Comparison of ENCODE assay signal across 16 mouse cellular contexts in the genomic region with DNA sequence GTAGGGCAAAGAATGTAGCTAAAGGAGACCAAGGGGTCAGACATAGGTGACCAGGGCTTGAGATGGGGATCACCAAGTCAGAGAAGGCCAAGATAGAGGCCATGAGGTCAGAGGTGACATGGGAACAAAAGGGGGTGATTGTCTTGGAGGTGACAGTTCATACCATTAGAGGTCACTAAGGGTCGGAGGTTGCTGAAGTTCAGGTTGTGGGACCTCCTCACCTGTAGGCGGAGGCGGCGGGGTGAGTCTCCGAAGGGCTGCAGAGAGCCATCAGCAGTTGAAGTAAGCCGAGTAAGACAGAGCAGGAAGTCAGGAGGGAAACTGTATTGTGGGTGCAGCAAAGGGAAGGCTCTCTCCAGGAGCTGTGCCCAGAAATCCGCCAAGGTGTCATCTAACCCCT. TPM values are rescaled to one million over a fixed set of nuclear protein-coding genes. Genes with fewer than 3 reads are reported as not detected.
DNase-seq lines count a peak whose midpoint lies in the region; ATAC-seq lines count a peak whose summit lies in the region.
"Had no signal": no experiment of that assay in that cellular context is flagged by ENCODE, and none has a peak within 500 bp of the region (broad histone marks: within the 10 kb centered on the region; RNA-seq: fewer than 3 reads in every experiment).

No protein-coding gene starts in this region.

- peaks cover 44% of the 10 kb centered on the region for H3K4me1 ChIP-seq in kidney, embryonic 15.5 days
- peaks cover 63% of the 10 kb centered on the region for H3K4me1 ChIP-seq in hindbrain, embryonic 10.5 days (replicated peaks)
- H3K4me1 ChIP-seq in limb, embryonic 15.5 days, result peaks cover 43% of the 10 kb centered on the region
- peaks cover 56% of the 10 kb centered on the region for H3K4me1 ChIP-seq in neural tube, embryonic 15.5 days
- H3K4me1 ChIP-seq in heart, embryonic 11.5 days (ENCODE audit: control insufficient read depth, insufficient read depth, low read length), result peaks cover 6% of the 10 kb centered on the region; the same call in 1 of the 2 replicates

- H3K27me3 ChIP-seq in kidney, embryonic 15.5 days, result peaks cover 7% of the 10 kb centered on the region; the same call in 1 of the 2 replicates
- H3K27me3 ChIP-seq in hindbrain, embryonic 10.5 days (ENCODE audit: insufficient read depth, poor library complexity, severe bottlenecking), result peaks cover 14% of the 10 kb centered on the region
- H3K27me3 ChIP-seq in limb, embryonic 15.5 days, result no peaks in the 10 kb centered on the region
- no peaks in the 10 kb centered on the region for H3K27me3 ChIP-seq in neural tube, embryonic 15.5 days (replicated peaks)
- peaks cover 3% of the 10 kb centered on the region; the same call in 1 of the 2 replicates for H3K27me3 ChIP-seq in heart, embryonic 11.5 days (ENCODE audit: control insufficient read depth, insufficient read depth, low read length)

- H3K27ac ChIP-seq in kidney, embryonic 15.5 days, result no peak overlapping the region
- no peak overlapping the region for H3K27ac ChIP-seq in hindbrain, embryonic 10.5 days
- no peak overlapping the region for H3K27ac ChIP-seq in limb, embryonic 15.5 days
- H3K27ac ChIP-seq in neural tube, embryonic 15.5 days (replicated peaks), result no peak overlapping the region
- no peak overlapping the region for H3K27ac ChIP-seq in heart, embryonic 11.5 days (ENCODE audit: low read depth, low read length)

- peak overlapping the region; percentile 84 for H3K4me2 ChIP-seq in kidney, embryonic 15.5 days
- H3K4me2 ChIP-seq in limb, embryonic 15.5 days, result 0 out of 2 replicates have a peak overlapping the region, but pooled peaks have one; percentile 82
- H3K4me2 ChIP-seq in neural tube, embryonic 15.5 days, result peak overlapping the region; percentile 78
- no peak overlapping the region for H3K4me2 ChIP-seq in heart, embryonic 11.5 days

- H3K9me3 ChIP-seq in kidney, embryonic 15.5 days (replicated peaks), result peaks cover 7% of the 10 kb centered on the region; the same call in 1 of the 2 replicates
- peaks cover 5% of the 10 kb centered on the region for H3K9me3 ChIP-seq in hindbrain, embryonic 10.5 days
- no peaks in the 10 kb centered on the region for H3K9me3 ChIP-seq in limb, embryonic 15.5 days
- no peaks in the 10 kb centered on the region for H3K9me3 ChIP-seq in neural tube, embryonic 15.5 days (replicated peaks)
- no peaks in the 10 kb centered on the region; the same call in 1 of the 2 replicates for H3K9me3 ChIP-seq in heart, embryonic 11.5 days (replicated peaks; ENCODE audit: control insufficient read depth, low read length)

- ATAC-seq in kidney, embryonic 15.5 days (replicated peaks; ENCODE audit: low FRiP score), result no peak
- ATAC-seq in limb, embryonic 15.5 days (ENCODE audit: insufficient number of reproducible peaks, low FRiP score, low TSS enrichment, low read depth), result no peak
- no peak for ATAC-seq in neural tube, embryonic 15.5 days (ENCODE audit: low FRiP score)
- no peak for ATAC-seq in heart, embryonic 11.5 days (replicated peaks; ENCODE audit: insufficient number of reproducible peaks, low FRiP score, low TSS enrichment)

- peak overlapping the region; percentile 80; the same call in 1 of the 2 replicates for H3K4me3 ChIP-seq in kidney, embryonic 15.5 days (replicated peaks)
- H3K4me3 ChIP-seq in hindbrain, embryonic 10.5 days, result peak overlapping the region; percentile 84
- no peak overlapping the region for H3K4me3 ChIP-seq in limb, embryonic 15.5 days
- H3K4me3 ChIP-seq in neural tube, embryonic 15.5 days (replicated peaks), result peak overlapping the region; percentile 61
- no peak overlapping the region for H3K4me3 ChIP-seq in heart, embryonic 11.5 days (ENCODE audit: low read depth, low read length)

- 87% methylated on average over 7 of the region's 7 CpGs for WGBS in kidney, embryonic 15.5 days
- 83% methylated on average over 7 of the region's 7 CpGs for WGBS in hindbrain, embryonic 10.5 days
- WGBS in limb, embryonic 15.5 days, result 85% methylated on average over 7 of the region's 7 CpGs
- WGBS in neural tube, embryonic 15.5 days, result 90% methylated on average over 7 of the region's 7 CpGs
- 83% methylated on average over 7 of the region's 7 CpGs for WGBS in heart, embryonic 11.5 days (ENCODE audit: insufficient replicate concordance)

- peaks cover 17% of the 10 kb centered on the region for H3K36me3 ChIP-seq in kidney, embryonic 15.5 days
- peaks cover 50% of the 10 kb centered on the region for H3K36me3 ChIP-seq in hindbrain, embryonic 10.5 days
- H3K36me3 ChIP-seq in limb, embryonic 15.5 days, result peaks cover 18% of the 10 kb centered on the region; the same call in 1 of the 2 replicates
- H3K36me3 ChIP-seq in neural tube, embryonic 15.5 days, result peaks cover 12% of the 10 kb centered on the region
- H3K36me3 ChIP-seq in heart, embryonic 11.5 days (ENCODE audit: control insufficient read depth, insufficient read depth, low read length), result peaks cover 3% of the 10 kb centered on the region; the same call in 1 of the 2 replicates

- H3K9ac ChIP-seq in kidney, embryonic 15.5 days, result no peak overlapping the region
- H3K9ac ChIP-seq in limb, embryonic 15.5 days, result no peak overlapping the region
- H3K9ac ChIP-seq in neural tube, embryonic 15.5 days (replicated peaks), result no peak overlapping the region
- no peak overlapping the region for H3K9ac ChIP-seq in heart, embryonic 11.5 days (ENCODE audit: low read depth, low read length)

- DNase-seq in kidney, postnatal 10 days, result no peak
- no peak for DNase-seq in hindbrain, embryonic 10.5 days (ENCODE audit: low spot score)
- no peak for DNase-seq in cerebellum, adult 11-12 months
- no peak for DNase-seq in T-cell, adult 2 months (ENCODE audit: low spot score)
- DNase-seq: cerebellum, postnatal 25 days; gastrocnemius, postnatal 10 days; heart, postnatal 14 days; liver; lung, postnatal 14 days; right cerebral cortex, adult 18-20 months had no signal

RNA-seq across cellular contexts. Expression of gene Gm43720, which starts 1.8 kb away (rescaled TPM):
- 0.08 and 0.22 TPM in 2 replicates for polyA plus RNA-seq in kidney, embryonic 15.5 days (2015; fragmentation: Nextera tagmentation; extraction: Ambion mirVana)
- 0.13 and 0.26 TPM in 2 replicates for polyA plus RNA-seq in hindbrain, embryonic 10.5 days (2016; fragmentation: Nextera tagmentation; extraction: Ambion mirVana)
- polyA plus RNA-seq in limb, embryonic 15.5 days (2015; fragmentation: Nextera tagmentation; extraction: Ambion mirVana), result 0.17 and 0.30 TPM in 2 replicates
- 0.04 and 0.27 TPM in 2 replicates for polyA plus RNA-seq in neural tube, embryonic 15.5 days (2015; fragmentation: Nextera tagmentation; extraction: Ambion mirVana)
- polyA plus RNA-seq in heart, embryonic 11.5 days (2014; fragmentation: Nextera tagmentation; extraction: Ambion mirVana), result 0.10 and 0.14 TPM in 2 replicates
- polyA plus RNA-seq: C2C12; kidney, embryonic 14.5 days had no signal

RNA-seq across cellular contexts. Expression of gene Gpc2, which starts 1.8 kb away (rescaled TPM):
- 27.8 and 29.8 TPM in 2 replicates for polyA plus RNA-seq in kidney, embryonic 15.5 days (2015; fragmentation: Nextera tagmentation; extraction: Ambion mirVana)
- 48.0 and 95.4 TPM in 2 replicates for polyA plus RNA-seq in hindbrain, embryonic 10.5 days (2016; fragmentation: Nextera tagmentation; extraction: Ambion mirVana)
- polyA plus RNA-seq in limb, embryonic 15.5 days (2015; fragmentation: Nextera tagmentation; extraction: Ambion mirVana), result 14.2 and 24.8 TPM in 2 replicates
- 101 and 134 TPM in 2 replicates for polyA plus RNA-seq in neural tube, embryonic 15.5 days (2015; fragmentation: Nextera tagmentation; extraction: Ambion mirVana)
- 2.9 and 3.0 TPM in 2 replicates for polyA plus RNA-seq in heart, embryonic 11.5 days (2014; fragmentation: Nextera tagmentation; extraction: Ambion mirVana)

RNA-seq across cellular contexts. Expression of gene Stag3, which starts 2.0 kb away (rescaled TPM):
- 3.9 and 4.1 TPM in 2 replicates for polyA plus RNA-seq in kidney, embryonic 15.5 days (2015; fragmentation: Nextera tagmentation; extraction: Ambion mirVana)
- 3.4 and 3.9 TPM in 2 replicates for polyA plus RNA-seq in hindbrain, embryonic 10.5 days (2016; fragmentation: Nextera tagmentation; extraction: Ambion mirVana)
- 4.8 and 5.5 TPM in 2 replicates for polyA plus RNA-seq in limb, embryonic 15.5 days (2015; fragmentation: Nextera tagmentation; extraction: Ambion mirVana)
- polyA plus RNA-seq in neural tube, embryonic 15.5 days (2015; fragmentation: Nextera tagmentation; extraction: Ambion mirVana), result 10.1 and 12.5 TPM in 2 replicates
- 1.8 and 4.4 TPM in 2 replicates for polyA plus RNA-seq in heart, embryonic 11.5 days (2014; fragmentation: Nextera tagmentation; extraction: Ambion mirVana)

RNA-seq across cellular contexts. Expression of gene Gal3st4, which starts 5.4 kb away (rescaled TPM):
- polyA plus RNA-seq in kidney, embryonic 15.5 days (2015; fragmentation: Nextera tagmentation; extraction: Ambion mirVana), result 2.1 and 2.7 TPM in 2 replicates
- polyA plus RNA-seq in hindbrain, embryonic 10.5 days (2016; fragmentation: Nextera tagmentation; extraction: Ambion mirVana), result 7.9 and 8.5 TPM in 2 replicates
- polyA plus RNA-seq in limb, embryonic 15.5 days (2015; fragmentation: Nextera tagmentation; extraction: Ambion mirVana), result 5.1 and 5.3 TPM in 2 replicates
- 3.2 and 3.6 TPM in 2 replicates for polyA plus RNA-seq in neural tube, embryonic 15.5 days (2015; fragmentation: Nextera tagmentation; extraction: Ambion mirVana)
- polyA plus RNA-seq in heart, embryonic 11.5 days (2014; fragmentation: Nextera tagmentation; extraction: Ambion mirVana), result 1.3 and 1.4 TPM in 2 replicates

RNA-seq across cellular contexts. Expression of gene BC037034, which starts 14.2 kb away (rescaled TPM):
- polyA plus RNA-seq in kidney, embryonic 15.5 days (2015; fragmentation: Nextera tagmentation; extraction: Ambion mirVana), result 5.9 and 6.5 TPM in 2 replicates
- polyA plus RNA-seq in hindbrain, embryonic 10.5 days (2016; fragmentation: Nextera tagmentation; extraction: Ambion mirVana), result 6.3 and 10.1 TPM in 2 replicates
- polyA plus RNA-seq in limb, embryonic 15.5 days (2015; fragmentation: Nextera tagmentation; extraction: Ambion mirVana), result 4.4 and 5.1 TPM in 2 replicates
- 16.9 and 19.2 TPM in 2 replicates for polyA plus RNA-seq in neural tube, embryonic 15.5 days (2015; fragmentation: Nextera tagmentation; extraction: Ambion mirVana)
- 3.5 and 4.0 TPM in 2 replicates for polyA plus RNA-seq in heart, embryonic 11.5 days (2014; fragmentation: Nextera tagmentation; extraction: Ambion mirVana)

Comparison
In these comparisons a context has a peak if more than half of its experiments do, and no peak if none do; other contexts are left out.
1. H3K4me3 ChIP-seq: peak in kidney, embryonic 15.5 days (single experiment), hindbrain, embryonic 10.5 days (single experiment) and neural tube, embryonic 15.5 days (single experiment); none in limb, embryonic 15.5 days (single experiment) and heart, embryonic 11.5 days (single experiment).